Mouse (Mus musculus) heart, embryonic 11.5 days (tissue): Measurements from ENCODE around the gene Phldb3. TPM values are rescaled to one million over a fixed set of nuclear protein-coding genes. Genes with fewer than 3 reads are reported as not detected.

Experiments used
- ATAC-seq: fragments of 200-750 bp; cut with Nextera tagmentation; replicated peaks from 2 replicates; pipeline ENCODE4 v1.8.0; 2017; ENCODE audit warnings: moderate library complexity; ENCODE audit not compliant: insufficient number of reproducible peaks, low FRiP score, low TSS enrichment
- H3K27ac ChIP-seq: fragments of 300-500 bp; sonication (generic); 2 replicates; pipeline ENCODE4 v1.5.1; 2014; ENCODE audit warnings: mild to moderate bottlenecking, low read depth, low read length
- H3K27me3 ChIP-seq: fragments of 300-500 bp; sonication (generic); 2 replicates; pipeline ENCODE4 v1.6.1; 2014; ENCODE audit warnings: mild to moderate bottlenecking, low read length, mixed read lengths; ENCODE audit not compliant: control insufficient read depth, insufficient read depth
- H3K36me3 ChIP-seq: fragments of 300-500 bp; sonication (generic); 2 replicates; pipeline ENCODE4 v1.6.1; 2014; ENCODE audit warnings: mild to moderate bottlenecking, low read length, moderate library complexity, mixed read lengths; ENCODE audit not compliant: control insufficient read depth, insufficient read depth
- H3K4me1 ChIP-seq: fragments of 300-500 bp; sonication (generic); 2 replicates; pipeline ENCODE4 v1.6.1; 2014; ENCODE audit warnings: low read length; ENCODE audit not compliant: control insufficient read depth, insufficient read depth
- H3K4me2 ChIP-seq: fragments of 300-500 bp; sonication (generic); 2 replicates; pipeline ENCODE4 v1.6.1; 2014; ENCODE audit warnings: mild to moderate bottlenecking, moderate library complexity
- H3K4me3 ChIP-seq: fragments of 300-500 bp; sonication (generic); 2 replicates; pipeline ENCODE4 v1.5.1; 2014; ENCODE audit warnings: low read depth, low read length
- H3K9ac ChIP-seq: fragments of 300-500 bp; sonication (generic); 2 replicates; pipeline ENCODE4 v1.6.1; 2014; ENCODE audit warnings: mild to moderate bottlenecking, low read depth, low read length, moderate library complexity
- H3K9me3 ChIP-seq: fragments of 300-500 bp; sonication (generic); replicated peaks from 2 replicates; pipeline ENCODE4 v1.6.1; 2016; ENCODE audit warnings: low read length; ENCODE audit not compliant: control insufficient read depth
- WGBS: fragments of 180-500 bp; shearing (Covaris S2); extraction: QIAGEN DNeasy Blood & Tissue Kit; methylation state at CpG from one replicate; pipeline ENCODE4 v1.1.7; 2014; ENCODE audit not compliant: insufficient replicate concordance; 5-methylcytosine and 5-hydroxymethylcytosine counted together
- polyA plus RNA-seq: library from polyadenylated mRNA; unstranded; fragments of >200 nt; fragmentation: Nextera tagmentation; extraction: Ambion mirVana; gene quantifications from 2 replicates; pipeline ENCODE4 v1.2.1, GENCODE M21; 2014

Phldb3 gene
- polyA plus RNA-seq, 1 experiment from 2014 or later = 0.06 TPM

- no peak overlapping the region for H3K27ac ChIP-seq
- no peak overlapping the region for H3K4me3 ChIP-seq
- H3K9me3 ChIP-seq = no peaks in the 10 kb centered on the region
- H3K4me1 ChIP-seq = 0 out of 2 replicates have a peak, but pooled peaks cover 4% of the 10 kb centered on the region
- peaks cover 39% of the 10 kb centered on the region for H3K27me3 ChIP-seq
- no peaks in the 10 kb centered on the region for H3K36me3 ChIP-seq
- no peak overlapping the region for H3K4me2 ChIP-seq
- WGBS = 84% methylated on average over 13 of the region's 13 CpGs
- H3K9ac ChIP-seq = no peak overlapping the region
- no peak for ATAC-seq
Measured at GRCm38 (mm10) chr7:24588336-24588735, 22.2 kb upstream of the Phldb3 start.

GRCm38 (mm10) chr7:24591735-24592134 is 18.8 kb upstream of the Phldb3 start:
- Histone ChIP-seq H3K9ac (no peak overlapping the region), H3K4me3 (no peak overlapping the region), H3K36me3 (no peaks in the 10 kb centered on the region), H3K4me2 (no peak overlapping the region), H3K27ac (no peak overlapping the region), H3K4me1 (peaks cover 7% of the 10 kb centered on the region; the same call in 1 of the 2 replicates), H3K27me3 (peaks cover 31% of the 10 kb centered on the region), H3K9me3 (no peaks in the 10 kb centered on the region)
- ATAC-seq = no peak
- WGBS = 64% methylated on average over 5 of the region's 5 CpGs

- H3K27me3 ChIP-seq = peaks cover 27% of the 10 kb centered on the region
- no peak overlapping the region for H3K4me3 ChIP-seq
- no peak overlapping the region for H3K4me2 ChIP-seq
- H3K9me3 ChIP-seq = no peaks in the 10 kb centered on the region
- no peaks in the 10 kb centered on the region for H3K36me3 ChIP-seq
- H3K27ac ChIP-seq = no peak overlapping the region
- H3K9ac ChIP-seq = no peak overlapping the region
- no peak for ATAC-seq
- peaks cover 7% of the 10 kb centered on the region; the same call in 1 of the 2 replicates for H3K4me1 ChIP-seq
- whole genome bisulfite sequencing = 52% methylated on average over 4 of the region's 4 CpGs
Measured at GRCm38 (mm10) chr7:24592163-24592562, 18.4 kb upstream of the Phldb3 start.

- no peak for ATAC-seq
- H3K4me3 ChIP-seq = no peak overlapping the region
- H3K36me3 ChIP-seq = no peaks in the 10 kb centered on the region
- H3K27me3 ChIP-seq = peaks cover 20% of the 10 kb centered on the region
- no peak overlapping the region for H3K4me2 ChIP-seq
- 80% methylated on average over 6 of the region's 6 CpGs for WGBS
- H3K9me3 ChIP-seq = no peaks in the 10 kb centered on the region
- no peak overlapping the region for H3K27ac ChIP-seq
- peaks cover 3% of the 10 kb centered on the region; the same call in 1 of the 2 replicates for H3K4me1 ChIP-seq
- no peak overlapping the region for H3K9ac ChIP-seq
Measured at GRCm38 (mm10) chr7:24592781-24593180, 17.8 kb upstream of the Phldb3 start.

GRCm38 (mm10) chr7:24593621-24594308 is 16.8 kb upstream of the Phldb3 start:
- Histone ChIP-seq H3K4me1 (peaks cover 3% of the 10 kb centered on the region; the same call in 1 of the 2 replicates), H3K4me2 (peak overlapping the region; percentile 85), H3K27ac (no peak overlapping the region), H3K9ac (peak overlapping the region; percentile 73), H3K36me3 (no peaks in the 10 kb centered on the region), H3K27me3 (peaks cover 18% of the 10 kb centered on the region), H3K9me3 (no peaks in the 10 kb centered on the region), H3K4me3 (peak overlapping the region; percentile 70)
- ATAC-seq = peak; percentile 75; the same call in 1 of the 2 replicates
- 2% methylated on average over 39 of the region's 39 CpGs for WGBS

- Histone ChIP-seq H3K9me3 (no peaks in the 10 kb centered on the region), H3K4me3 (peak overlapping the region; percentile 70), H3K9ac (peak overlapping the region; percentile 73), H3K36me3 (no peaks in the 10 kb centered on the region), H3K4me1 (peaks cover 3% of the 10 kb centered on the region; the same call in 1 of the 2 replicates), H3K4me2 (peak overlapping the region; percentile 85), H3K27me3 (peaks cover 18% of the 10 kb centered on the region), H3K27ac (no peak overlapping the region)
- no peak for ATAC-seq
- WGBS = 4% methylated on average over 13 of the region's 13 CpGs
Measured at GRCm38 (mm10) chr7:24594309-24594803, 16.2 kb upstream of the Phldb3 start.

GRCm38 (mm10) chr7:24595464-24595863 is 15.1 kb upstream of the Phldb3 start:
- no peaks in the 10 kb centered on the region for H3K9me3 ChIP-seq
- peaks cover 3% of the 10 kb centered on the region; the same call in 1 of the 2 replicates for H3K4me1 ChIP-seq
- peaks cover 18% of the 10 kb centered on the region for H3K27me3 ChIP-seq
- H3K4me2 ChIP-seq = no peak overlapping the region
- H3K4me3 ChIP-seq = no peak overlapping the region
- H3K27ac ChIP-seq = no peak overlapping the region
- ATAC-seq = no peak
- WGBS = 50% methylated on average over 2 of the region's 2 CpGs
- H3K9ac ChIP-seq = no peak overlapping the region
- no peaks in the 10 kb centered on the region for H3K36me3 ChIP-seq

- no peak overlapping the region for H3K27ac ChIP-seq
- H3K4me3 ChIP-seq = no peak overlapping the region
- peaks cover 3% of the 10 kb centered on the region; the same call in 1 of the 2 replicates for H3K4me1 ChIP-seq
- ATAC-seq = no peak
- H3K36me3 ChIP-seq = no peaks in the 10 kb centered on the region
- no peak overlapping the region for H3K9ac ChIP-seq
- H3K9me3 ChIP-seq = no peaks in the 10 kb centered on the region
- H3K4me2 ChIP-seq = no peak overlapping the region
- H3K27me3 ChIP-seq = peaks cover 18% of the 10 kb centered on the region
- 65% methylated on average over 4 of the region's 4 CpGs for WGBS
Measured at GRCm38 (mm10) chr7:24598121-24598520, 12.4 kb upstream of the Phldb3 start.
